Mouse (Mus musculus) c-Kit-positive CD71-positive TER-119-negative erythroid progenitor cells, embryonic 14.5 days (primary cell): ENCODE measurements around the gene Dop1b.
"Not testable (repeated sequence)": the region's sequence is repeated elsewhere in the genome, so short reads cannot be mapped to it uniquely, and the experiment has no call there.

ENCODE experiments used
- DNase-seq: peaks from one replicate; pipeline ENCODE4 v3.0.0-alpha.2; 2013; ENCODE audit warnings: low read depth

Gene Dop1b

GRCm38 (mm10) chr16:93756622-93757021 lies 44.9 kb downstream of the Dop1b start:
- DNase-seq = no peak

- DNase-seq = no peak
These were observed 51.7 kb downstream of the Dop1b start for GRCm38 (mm10) chr16:93763378-93763777.

GRCm38 (mm10) chr16:93764597-93764996 lies 52.9 kb downstream of the Dop1b start:
- DNase-seq = no peak

- no peak for DNase-seq
These were observed 55.3 kb downstream of the Dop1b start for GRCm38 (mm10) chr16:93766956-93767355.

GRCm38 (mm10) chr16:93767548-93767947 lies 55.8 kb downstream of the Dop1b start:
- no peak for DNase-seq

GRCm38 (mm10) chr16:93769621-93770020 lies 57.9 kb downstream of the Dop1b start:
- DNase-seq = no peak

GRCm38 (mm10) chr16:93770271-93770926 lies 58.7 kb downstream of the Dop1b start:
- no peak for DNase-seq

GRCm38 (mm10) chr16:93774658-93775057 lies 63.0 kb downstream of the Dop1b start:
- peak; percentile 43 for DNase-seq

GRCm38 (mm10) chr16:93776468-93776867 lies 64.8 kb downstream of the Dop1b start:
- DNase-seq = no peak

- no peak for DNase-seq
These were observed 65.7 kb downstream of the Dop1b start for GRCm38 (mm10) chr16:93777247-93777999.

- DNase-seq = not testable (repeated sequence)
These were observed 66.7 kb downstream of the Dop1b start for GRCm38 (mm10) chr16:93778393-93778792.

- no peak for DNase-seq
These were observed 67.8 kb downstream of the Dop1b start for GRCm38 (mm10) chr16:93779554-93779953.

- DNase-seq = peak; percentile 72
These were observed 69.2 kb downstream of the Dop1b start for GRCm38 (mm10) chr16:93780660-93781479.

GRCm38 (mm10) chr16:93784175-93784574 lies 72.5 kb downstream of the Dop1b start:
- no peak for DNase-seq

GRCm38 (mm10) chr16:93785805-93786204 lies 74.1 kb downstream of the Dop1b start:
- peak; percentile 58 for DNase-seq

- no peak for DNase-seq
These were observed 76.7 kb downstream of the Dop1b start for GRCm38 (mm10) chr16:93788388-93788787.

- DNase-seq = no peak
These were observed 77.2 kb downstream of the Dop1b start for GRCm38 (mm10) chr16:93788881-93789280.

GRCm38 (mm10) chr16:93789971-93790755 lies 78.5 kb downstream of the Dop1b start:
- DNase-seq = no peak

GRCm38 (mm10) chr16:93792981-93793630 lies 81.4 kb downstream of the Dop1b start:
- DNase-seq = no peak

- no peak for DNase-seq
These were observed 83.1 kb downstream of the Dop1b start for GRCm38 (mm10) chr16:93794845-93795244.

GRCm38 (mm10) chr16:93795391-93795790 lies 83.7 kb downstream of the Dop1b start:
- no peak for DNase-seq
